Mouse (Mus musculus) spleen, postnatal 14 days (tissue): ENCODE measurements around the gene Strip1.
A peak's percentile ranks its signal among the peaks of the same experiment; 100 is the strongest.
"Not testable (repeated sequence)": the region's sequence is repeated elsewhere in the genome, so short reads cannot be mapped to it uniquely, and the experiment has no call there.

Experiments used
- DNase-seq, 2 experiments: peaks; one replicate each; pipeline ENCODE4 v3.0.0; 2021 to 2022; ENCODE audit warnings: low spot score in 2 of 2

Strip1 gene

GRCm38 (mm10) chr3:107631523-107631958 is at the start of gene Strip1:
Gene Strip1, minus strand, starts transcription at chr3:107631694.
- DNase-seq: peak; percentile 76 to 84

- no peak for DNase-seq
These were observed 49.5 kb upstream of the Strip1 start for GRCm38 (mm10) chr3:107680790-107681576.

GRCm38 (mm10) chr3:107671509-107671908 is 40.0 kb upstream of the Strip1 start:
- no peak for DNase-seq

- DNase-seq: no peak
These were observed 39.0 kb upstream of the Strip1 start for GRCm38 (mm10) chr3:107670500-107670899.

GRCm38 (mm10) chr3:107668786-107669185 is 37.3 kb upstream of the Strip1 start:
- no peak for DNase-seq

- DNase-seq: no peak
These were observed 35.9 kb upstream of the Strip1 start for GRCm38 (mm10) chr3:107667426-107667825.

- no peak for DNase-seq
These were observed 33.1 kb upstream of the Strip1 start for GRCm38 (mm10) chr3:107664641-107665040.

GRCm38 (mm10) chr3:107659000-107659399 is 27.5 kb upstream of the Strip1 start:
- no peak for DNase-seq

GRCm38 (mm10) chr3:107656888-107657287 is 25.4 kb upstream of the Strip1 start:
- DNase-seq: no peak

- DNase-seq: no peak
These were observed 24.7 kb upstream of the Strip1 start for GRCm38 (mm10) chr3:107656151-107656550.

- no peak for DNase-seq
These were observed 24.0 kb upstream of the Strip1 start for GRCm38 (mm10) chr3:107655491-107655890.

- no peak for DNase-seq
These were observed 23.4 kb upstream of the Strip1 start for GRCm38 (mm10) chr3:107654861-107655260.

- no peak for DNase-seq
These were observed 21.5 kb upstream of the Strip1 start for GRCm38 (mm10) chr3:107652968-107653367.

- not testable (repeated sequence) for DNase-seq
These were observed 18.8 kb upstream of the Strip1 start for GRCm38 (mm10) chr3:107650276-107650675.

- no peak for DNase-seq
These were observed 15.5 kb upstream of the Strip1 start for GRCm38 (mm10) chr3:107646947-107647346.

- no peak for DNase-seq
These were observed 6.2 kb upstream of the Strip1 start for GRCm38 (mm10) chr3:107637606-107638172.

GRCm38 (mm10) chr3:107636236-107636635 is 4.7 kb upstream of the Strip1 start:
- DNase-seq: no peak

GRCm38 (mm10) chr3:107635836-107636235 is 4.3 kb upstream of the Strip1 start:
- DNase-seq: no peak

- no peak for DNase-seq
These were observed 2.4 kb upstream of the Strip1 start for GRCm38 (mm10) chr3:107633906-107634305.

GRCm38 (mm10) chr3:107632786-107633185 is 1.3 kb upstream of the Strip1 start:
- no peak for DNase-seq

- peak in 1 of 2 experiments; percentile 21 for DNase-seq
These were observed 592 bp downstream of the Strip1 start, which contains the start of gene Gm10961 for GRCm38 (mm10) chr3:107630682-107631522. Gene Gm10961, plus strand, starts transcription at chr3:107631322.

- DNase-seq: no peak
These were observed 2.1 kb downstream of the Strip1 start for GRCm38 (mm10) chr3:107629411-107629810.
